Mouse (Mus musculus): ENCODE measurements at regions not wholly inside any gene's neighbourhood (a gene's known extent, or its start where the extent isn't known, plus 50 kb on each side); places are given as distances from the start of the nearest gene placed in this dataset.
A peak's percentile ranks its signal among the peaks of the same experiment; 100 is the strongest.

DNA sequence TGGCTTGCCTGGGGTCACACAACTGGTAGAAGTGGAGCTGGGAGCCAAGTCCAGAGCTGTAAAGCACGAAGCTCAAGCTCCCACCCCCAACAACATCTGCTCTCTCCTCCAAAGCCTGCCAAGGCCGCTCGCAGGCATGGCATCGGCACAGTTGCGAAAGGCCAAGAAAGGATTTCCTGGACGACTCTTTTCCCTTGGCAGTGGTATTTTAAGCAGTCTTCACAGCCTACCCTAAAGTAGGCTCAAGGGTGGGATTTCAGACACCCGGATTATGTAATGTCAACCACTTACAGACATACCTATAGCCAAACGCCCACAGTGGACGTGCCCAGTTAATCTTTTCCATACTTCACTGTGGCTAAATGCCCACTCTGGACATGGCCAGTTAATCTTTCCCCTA lies 162.6 kb downstream of the Inhbb start:
- no peak for DNase-seq (ENCODE audit: low spot score in 2 of 2)

GRCm38 (mm10) chr1:119256769-119257168 lies 165.3 kb downstream of the Inhbb start:
- no peak for DNase-seq (ENCODE audit: low spot score in 2 of 2)

- no peak for DNase-seq (ENCODE audit: low spot score in 2 of 2)
These were observed 166.0 kb downstream of the Inhbb start for GRCm38 (mm10) chr1:119256097-119256473.

DNA sequence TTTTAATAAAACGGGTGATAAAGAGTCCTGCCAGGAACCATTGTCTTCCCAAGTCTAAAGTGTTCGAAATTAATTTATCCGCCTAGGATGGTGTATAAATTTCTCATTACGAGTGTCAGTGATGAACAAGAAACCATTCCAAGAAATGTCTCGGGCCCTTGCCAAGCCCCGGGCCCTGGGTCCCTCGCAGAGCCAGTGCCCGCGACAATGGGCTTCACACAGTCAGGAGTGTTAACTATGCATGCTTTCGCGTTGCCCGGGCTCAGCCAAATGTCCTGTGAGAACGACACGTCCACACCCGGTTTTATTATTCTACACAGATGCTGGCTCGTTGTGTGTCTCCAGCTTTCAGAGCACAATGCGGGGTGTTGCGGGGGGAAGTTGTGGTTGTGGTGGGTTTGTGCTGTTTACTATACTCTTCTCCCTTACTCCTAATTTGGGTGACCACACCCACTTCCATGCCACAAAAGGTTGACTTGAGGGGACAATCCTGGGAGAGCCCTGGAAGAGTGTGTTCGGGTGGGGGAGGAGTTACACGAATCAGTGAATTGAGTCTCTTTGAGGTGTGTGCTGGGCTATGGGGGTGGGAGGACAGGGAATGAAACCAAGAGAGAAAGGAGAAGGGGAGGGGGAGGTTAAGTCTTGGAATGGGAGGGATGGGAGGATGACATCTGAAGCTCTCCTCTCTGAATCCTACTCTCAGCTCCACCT lies 166.5 kb downstream of the Inhbb start:
- no peak for DNase-seq (ENCODE audit: low spot score in 2 of 2)

- DNase-seq (ENCODE audit: low spot score in 2 of 2): no peak
These were observed 167.1 kb downstream of the Inhbb start for GRCm38 (mm10) chr1:119254928-119255327.

- no peak for DNase-seq (ENCODE audit: low spot score in 2 of 2)
These were observed 168.6 kb downstream of the Inhbb start for GRCm38 (mm10) chr1:119253371-119253851.

DNA sequence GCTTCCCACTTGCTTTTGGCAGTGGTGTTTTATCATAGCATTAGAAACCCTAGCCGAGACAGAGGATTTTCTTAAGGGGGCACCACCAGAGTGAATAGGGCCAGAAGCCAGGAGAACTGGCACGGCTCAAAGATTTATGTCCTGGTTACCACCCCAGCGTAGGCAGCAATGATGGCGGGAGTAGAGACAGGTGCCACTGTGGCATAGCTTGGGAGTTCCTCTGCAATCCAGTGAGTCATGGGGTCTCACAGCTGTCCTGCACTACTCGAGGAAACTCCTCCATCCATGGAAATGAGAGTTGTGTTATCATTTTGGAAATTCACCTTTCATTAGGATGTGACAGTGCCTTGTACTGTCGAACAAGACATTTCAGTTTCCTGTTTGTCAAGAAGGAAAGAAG lies 169.6 kb downstream of the Inhbb start:
- no peak for DNase-seq (ENCODE audit: low spot score in 2 of 2)

DNA sequence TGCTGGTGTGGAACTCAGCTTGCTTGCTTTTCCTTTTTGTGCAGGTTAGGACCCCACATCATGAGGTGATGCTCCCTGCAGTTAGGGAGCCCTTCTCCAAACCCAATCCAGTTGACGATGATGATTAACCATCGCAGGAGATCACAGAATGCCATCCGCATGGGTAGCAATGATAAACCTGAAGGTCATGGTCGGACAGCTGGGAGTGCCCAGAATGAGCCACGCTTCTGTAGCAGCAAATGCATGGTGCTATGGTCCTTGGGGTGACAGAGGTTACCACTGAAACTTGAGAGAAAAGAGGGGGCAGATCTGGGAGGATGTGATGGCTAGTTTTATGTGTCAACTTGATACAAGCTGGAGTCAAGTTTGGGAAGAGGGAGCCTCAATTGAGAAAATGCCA lies 170.3 kb downstream of the Inhbb start:
- no peak for DNase-seq (ENCODE audit: low spot score in 2 of 2)

- no peak for DNase-seq (ENCODE audit: low spot score in 2 of 2)
These were observed 173.1 kb downstream of the Inhbb start for GRCm38 (mm10) chr1:119248776-119249495.

DNA sequence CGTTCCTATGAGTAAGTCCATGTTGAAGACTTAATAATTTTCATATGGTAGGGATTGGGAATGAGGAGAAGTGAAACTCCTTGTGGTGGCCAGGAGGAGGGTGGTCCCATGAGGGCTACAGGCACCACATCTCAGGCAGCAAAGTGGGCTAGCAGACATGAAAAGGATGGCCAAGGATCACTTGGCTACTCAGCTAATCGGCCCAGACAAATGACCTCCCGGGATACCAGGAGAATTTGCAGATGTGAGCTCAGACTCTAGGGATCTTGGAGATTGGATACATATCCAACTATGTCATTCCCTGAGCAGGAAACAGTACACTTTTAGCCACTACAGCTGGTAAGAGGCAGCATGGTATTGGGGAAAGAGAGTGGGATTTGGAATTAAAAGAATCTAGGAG lies 174.9 kb downstream of the Inhbb start:
- no peak for DNase-seq (ENCODE audit: low spot score in 2 of 2)

- DNase-seq (ENCODE audit: low spot score in 2 of 2): no peak
These were observed 183.6 kb downstream of the Inhbb start for GRCm38 (mm10) chr1:119238463-119238862.

DNA sequence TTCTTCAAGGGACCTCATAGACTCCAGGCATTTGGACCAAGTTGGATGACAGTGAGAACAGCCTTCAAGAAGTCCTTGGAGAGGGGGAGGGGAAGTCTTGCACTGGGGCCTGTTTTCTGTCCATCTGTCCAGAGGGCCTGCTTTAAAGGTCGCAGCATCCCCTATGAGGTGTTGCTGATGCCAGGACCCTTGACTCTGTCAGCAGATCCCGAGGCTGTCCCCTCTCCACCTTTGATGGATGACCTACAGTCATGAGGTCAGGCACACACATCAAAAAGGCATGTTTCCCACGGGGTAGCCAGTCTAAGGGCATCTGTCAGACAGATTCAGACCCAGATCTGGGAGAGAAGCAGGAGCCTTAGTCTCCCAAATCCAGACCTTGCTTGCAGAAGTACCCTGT lies 183.4 kb upstream of the Gli2 start:
- no peak for DNase-seq (ENCODE audit: low spot score in 2 of 2)

GRCm38 (mm10) chr1:119234449-119234848 lies 181.0 kb upstream of the Gli2 start:
- peak in 1 of 2 experiments; percentile 16 for DNase-seq (ENCODE audit: low spot score in 2 of 2)

DNA sequence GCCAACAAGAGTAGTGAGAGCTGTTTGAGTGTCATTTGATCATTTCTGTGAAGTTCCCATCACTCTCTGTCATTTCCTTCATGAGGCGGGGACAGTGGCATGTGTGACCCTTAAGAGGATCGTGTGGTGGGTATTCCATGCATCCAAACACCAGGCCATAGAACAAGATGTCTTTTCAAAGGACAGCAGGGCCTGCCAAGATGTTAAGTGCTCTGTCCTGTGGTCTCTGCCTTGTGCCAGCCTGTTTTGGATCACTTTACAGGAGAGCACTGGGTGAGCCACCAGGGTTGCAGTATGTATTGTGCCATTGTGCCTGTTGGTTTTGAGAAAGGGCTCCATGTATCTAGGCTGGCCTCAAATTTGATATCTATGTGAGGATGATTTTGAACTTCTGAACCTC lies 173.6 kb upstream of the Gli2 start:
- DNase-seq (ENCODE audit: low spot score in 2 of 2): no peak

DNA sequence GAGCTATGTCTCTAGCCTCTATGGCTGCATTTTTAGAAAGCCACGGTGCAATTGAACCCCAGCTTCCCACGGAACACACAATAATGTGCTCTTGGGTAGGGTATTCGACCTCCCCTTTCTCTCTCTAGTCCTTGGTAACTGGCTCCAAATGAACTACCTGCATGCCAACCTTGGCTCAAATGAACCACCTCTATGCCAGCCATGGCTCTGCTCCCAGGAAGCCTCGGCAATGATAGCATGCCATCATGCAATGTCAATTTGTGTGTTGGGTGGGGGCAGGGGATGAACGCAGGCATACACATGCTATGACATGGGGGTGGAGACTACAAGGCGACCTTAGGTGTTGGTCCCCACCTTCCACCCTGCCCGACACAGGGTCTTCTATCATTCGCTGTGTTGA lies 170.5 kb upstream of the Gli2 start:
- no peak for DNase-seq (ENCODE audit: low spot score in 2 of 2)

GRCm38 (mm10) chr1:119221901-119222300 lies 168.5 kb upstream of the Gli2 start:
- DNase-seq (ENCODE audit: low spot score in 2 of 2): no peak

DNA sequence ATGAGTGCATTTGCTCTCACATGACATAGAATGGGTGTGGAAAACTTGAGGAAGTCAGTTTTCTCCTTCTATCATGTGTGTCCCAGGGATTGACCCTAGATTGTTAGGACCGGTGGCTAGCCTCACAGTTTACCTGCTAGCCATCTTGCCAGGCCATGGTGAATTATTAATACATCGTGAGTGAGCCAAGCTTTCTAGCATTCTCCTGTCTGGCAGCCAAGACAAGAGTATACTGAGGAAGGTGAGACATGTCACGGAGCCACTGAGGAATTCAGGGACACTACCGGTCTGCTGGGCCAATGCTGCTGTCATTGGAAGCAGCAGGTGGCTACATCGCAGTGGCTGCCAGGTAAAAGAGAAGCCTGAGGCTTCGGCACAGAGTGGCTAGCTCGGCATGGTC lies 167.6 kb upstream of the Gli2 start:
- no peak for DNase-seq (ENCODE audit: low spot score in 2 of 2)

GRCm38 (mm10) chr1:119219817-119220216 lies 166.4 kb upstream of the Gli2 start:
- no peak for DNase-seq (ENCODE audit: low spot score in 2 of 2)

DNA sequence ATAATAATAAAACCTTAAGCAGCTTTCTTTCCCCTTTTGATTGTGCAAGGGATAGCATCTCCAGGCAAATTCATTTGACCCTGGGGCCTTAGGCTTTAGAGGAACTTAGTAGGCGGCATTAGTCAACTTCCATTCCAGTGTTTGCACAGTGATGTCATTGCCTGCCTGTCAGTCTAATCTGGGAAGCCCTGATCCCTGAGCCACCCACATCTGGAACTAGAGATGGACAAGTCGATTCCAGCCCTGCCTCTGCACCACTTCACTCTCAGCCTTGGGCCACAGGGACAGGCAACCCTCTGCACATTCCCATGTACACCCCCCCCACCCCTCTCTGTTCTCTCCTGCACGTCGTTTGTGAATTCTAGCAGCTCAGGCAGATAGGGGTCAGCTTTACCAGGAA lies 164.0 kb upstream of the Gli2 start:
- no peak for DNase-seq (ENCODE audit: low spot score in 2 of 2)

GRCm38 (mm10) chr1:119209607-119210007 lies 156.2 kb upstream of the Gli2 start:
- no peak for DNase-seq (ENCODE audit: low spot score in 2 of 2)

GRCm38 (mm10) chr1:119202456-119202855 lies 149.0 kb upstream of the Gli2 start:
- DNase-seq (ENCODE audit: low spot score in 2 of 2): no peak

DNA sequence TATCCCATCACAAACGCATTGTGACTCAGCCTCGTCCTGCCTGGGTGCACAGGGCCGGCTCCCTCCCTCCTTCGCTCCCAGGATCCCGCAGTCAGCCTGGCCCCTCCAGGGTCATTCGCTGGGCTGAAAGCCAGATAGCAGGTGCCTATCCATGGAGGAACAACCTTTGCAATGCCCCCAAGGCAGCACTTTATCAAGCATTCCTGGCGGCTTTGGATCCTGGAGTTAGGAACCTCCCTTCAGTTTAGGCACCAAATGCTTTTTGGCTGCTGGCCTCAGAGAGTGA lies 143.9 kb upstream of the Gli2 start:
- no peak for DNase-seq (ENCODE audit: low spot score in 2 of 2)

DNA sequence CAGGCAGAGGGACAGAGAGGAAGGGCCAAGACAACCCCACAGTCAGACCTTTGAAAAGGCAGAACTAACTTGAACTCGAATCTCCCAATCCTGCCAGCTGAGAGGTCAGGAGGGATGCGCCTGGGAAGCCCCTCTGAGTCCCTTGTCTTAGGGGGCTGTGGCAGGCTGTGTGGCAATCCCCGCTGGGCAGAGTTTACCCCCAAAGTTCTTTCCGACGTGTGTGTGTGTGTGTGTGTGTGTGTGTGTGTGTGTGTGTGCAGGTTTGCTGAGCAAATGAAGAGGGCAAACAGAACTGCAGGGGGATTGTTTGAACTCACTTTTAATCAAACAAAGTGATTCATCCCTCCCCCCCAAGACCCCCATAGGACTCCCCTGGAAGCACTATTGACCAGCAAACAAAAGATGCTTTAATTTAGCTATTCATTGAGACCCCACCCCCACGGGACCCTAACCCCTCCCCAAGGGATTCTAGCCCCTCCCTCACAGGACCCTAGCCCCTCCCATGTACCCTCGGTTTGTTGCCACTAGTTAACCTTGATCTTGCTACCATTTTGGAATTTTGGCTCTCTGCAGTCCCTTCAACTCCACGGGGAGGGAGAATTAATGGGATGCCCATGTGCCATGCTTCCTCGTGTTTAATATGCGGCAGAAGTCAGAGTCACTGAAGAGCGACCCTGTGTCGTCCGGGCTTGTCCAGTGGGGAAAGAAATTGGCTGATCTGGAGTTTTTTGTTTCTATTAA lies 143.4 kb upstream of the Gli2 start:
- no peak for DNase-seq (ENCODE audit: low spot score in 2 of 2)
